Mouse (Mus musculus) heart, embryonic 15.5 days (tissue): ENCODE measurements around the gene Tapt1. TPM values are rescaled to one million over a fixed set of nuclear protein-coding genes. Genes with fewer than 3 reads are reported as not detected.
"Not testable (repeated sequence)": the region's sequence is repeated elsewhere in the genome, so short reads cannot be mapped to it uniquely, and the experiment has no call there.

ENCODE experiments used
- ATAC-seq: fragments of 200-750 bp; cut with Nextera tagmentation; replicated peaks from 2 replicates; pipeline ENCODE4 v1.8.0; 2017; ENCODE audit warnings: low read depth, moderate TSS enrichment; ENCODE audit not compliant: insufficient number of reproducible peaks, insufficient read depth, low FRiP score
- H3K27ac ChIP-seq: fragments of 300-500 bp; sonication (generic); 2 replicates; pipeline ENCODE4 v1.5.1; 2015; ENCODE audit warnings: mild to moderate bottlenecking, inconsistent platforms
- H3K27me3 ChIP-seq: fragments of 300-500 bp; sonication (generic); 2 replicates; pipeline ENCODE4 v1.6.1; 2015; ENCODE audit warnings: inconsistent platforms
- H3K36me3 ChIP-seq: fragments of 300-500 bp; sonication (generic); 2 replicates; pipeline ENCODE4 v1.6.1; 2015; ENCODE audit warnings: mild to moderate bottlenecking, inconsistent platforms
- H3K4me1 ChIP-seq: fragments of 300-500 bp; sonication (generic); replicated peaks from 2 replicates; pipeline ENCODE4 v1.6.1; 2015; ENCODE audit warnings: inconsistent platforms
- H3K4me2 ChIP-seq: fragments of 300-500 bp; sonication (generic); 2 replicates; pipeline ENCODE4 v1.6.1; 2015; ENCODE audit warnings: inconsistent platforms, mild to moderate bottlenecking, moderate library complexity
- H3K4me3 ChIP-seq: fragments of 300-500 bp; sonication (generic); 2 replicates; pipeline ENCODE4 v1.5.1; 2015; ENCODE audit warnings: mild to moderate bottlenecking, inconsistent platforms
- H3K9ac ChIP-seq: fragments of 300-500 bp; sonication (generic); 2 replicates; pipeline ENCODE4 v1.6.1; 2015; ENCODE audit warnings: mild to moderate bottlenecking, inconsistent platforms
- H3K9me3 ChIP-seq: fragments of 300-500 bp; sonication (generic); replicated peaks from 2 replicates; pipeline ENCODE4 v1.6.1; 2016; ENCODE audit warnings: inconsistent platforms
- WGBS: fragments of 180-500 bp; shearing (Covaris S2); methylation state at CpG from one replicate; pipeline ENCODE4 v1.1.7; 2015; ENCODE audit warnings: mixed read lengths; 5-methylcytosine and 5-hydroxymethylcytosine counted together
- polyA plus RNA-seq: library from polyadenylated mRNA; unstranded; fragments of >200 nt; fragmentation: Nextera tagmentation; extraction: Ambion mirVana; gene quantifications from 2 replicates; pipeline ENCODE4 v1.2.1, GENCODE M21; 2015

The Tapt1 gene
- 20.8 and 24.4 TPM in 2 replicates for polyA plus RNA-seq

- Histone ChIP-seq H3K4me1 (peaks cover 30% of the 10 kb centered on the region), H3K27me3 (no peaks in the 10 kb centered on the region), H3K9me3 (no peaks in the 10 kb centered on the region), H3K36me3 (no peaks in the 10 kb centered on the region), H3K4me2 (peak within 1 kb of the TSS; percentile 80), H3K9ac (peak within 1 kb of the TSS; percentile 93), H3K27ac (peak within 1 kb of the TSS; percentile 92), H3K4me3 (peak within 1 kb of the TSS; percentile 90)
- WGBS = 1% methylated on average over 58 of the region's 121 CpGs
- peak; percentile 95 for ATAC-seq
Measured at GRCm38 (mm10) chr5:44226521-44227461, at the start of gene Tapt1. Gene Tapt1 (minus strand): TSS chr5:44226626.

- 76% methylated on average over 4 of the region's 4 CpGs for WGBS
- Histone ChIP-seq H3K9ac (no peak overlapping the region), H3K4me3 (no peak overlapping the region), H3K4me1 (no peaks in the 10 kb centered on the region), H3K9me3 (no peaks in the 10 kb centered on the region), H3K4me2 (no peak overlapping the region), H3K27ac (no peak overlapping the region), H3K27me3 (no peaks in the 10 kb centered on the region), H3K36me3 (no peaks in the 10 kb centered on the region)
- ATAC-seq = no peak
Measured at GRCm38 (mm10) chr5:44271564-44271963, 45.1 kb upstream of the Tapt1 start.

DNA sequence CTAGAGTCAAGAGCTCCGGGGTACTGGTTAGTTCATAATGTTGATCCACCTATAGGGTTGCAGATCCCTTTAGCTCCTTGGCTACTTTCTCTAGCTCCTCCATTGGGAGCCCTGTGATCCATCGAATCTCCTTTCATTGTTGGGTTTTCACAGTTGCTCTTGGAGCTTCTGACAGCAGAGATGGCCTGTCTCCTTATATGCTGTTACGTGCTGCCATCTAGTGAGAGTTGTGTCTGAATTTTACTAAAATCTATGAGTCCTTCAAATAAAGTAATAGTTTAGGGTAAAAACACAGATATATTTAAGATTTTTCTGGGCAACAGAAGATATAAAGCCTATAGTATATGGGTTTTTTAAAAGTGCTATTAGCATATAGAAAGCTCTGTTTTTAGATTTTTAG is 42.1 kb upstream of the Tapt1 start:
- H3K4me1 ChIP-seq, H3K4me2 ChIP-seq, H3K9me3 ChIP-seq, ATAC-seq, H3K27ac ChIP-seq, H3K4me3 ChIP-seq, H3K27me3 ChIP-seq, H3K9ac ChIP-seq, H3K36me3 ChIP-seq: not testable (repeated sequence)
- WGBS = 45% methylated on average over 3 of the region's 3 CpGs

- Histone ChIP-seq H3K36me3 (no peaks in the 10 kb centered on the region), H3K27ac (no peak overlapping the region), H3K4me2 (no peak overlapping the region), H3K4me1 (no peaks in the 10 kb centered on the region), H3K9me3 (no peaks in the 10 kb centered on the region), H3K9ac (no peak overlapping the region), H3K4me3 (no peak overlapping the region), H3K27me3 (no peaks in the 10 kb centered on the region)
- no peak for ATAC-seq
- 74% methylated on average over 3 of the region's 5 CpGs for whole genome bisulfite sequencing
Measured at GRCm38 (mm10) chr5:44261691-44262090, 35.3 kb upstream of the Tapt1 start.

GRCm38 (mm10) chr5:44261172-44261571 is 34.7 kb upstream of the Tapt1 start:
- 43% methylated on average over 3 of the region's 3 CpGs for WGBS
- no peaks in the 10 kb centered on the region for H3K36me3 ChIP-seq
- no peaks in the 10 kb centered on the region for H3K4me1 ChIP-seq
- no peaks in the 10 kb centered on the region for H3K9me3 ChIP-seq
- H3K27me3 ChIP-seq = no peaks in the 10 kb centered on the region
- no peak overlapping the region for H3K4me2 ChIP-seq
- no peak overlapping the region for H3K27ac ChIP-seq
- H3K4me3 ChIP-seq = no peak overlapping the region
- no peak for ATAC-seq
- no peak overlapping the region for H3K9ac ChIP-seq

DNA sequence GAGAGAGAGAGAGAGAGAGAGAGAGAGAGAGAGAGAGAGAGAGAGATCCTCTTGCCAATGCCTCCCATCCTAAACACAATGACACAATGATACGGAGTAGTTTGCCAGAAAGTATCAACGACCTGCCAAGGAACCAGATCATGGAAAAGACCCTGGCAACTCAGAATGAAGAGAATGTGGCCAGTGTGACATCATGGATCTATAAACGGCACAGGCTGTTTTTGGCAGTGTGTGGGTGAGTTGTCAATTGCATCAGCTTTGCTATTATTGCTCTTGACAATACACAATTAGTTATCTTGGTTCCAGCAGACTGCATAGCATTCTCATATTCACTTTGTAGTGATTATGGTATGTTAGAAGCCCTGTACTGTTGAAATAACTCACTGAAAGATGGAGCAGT is 33.3 kb upstream of the Tapt1 start:
- H3K9ac ChIP-seq = no peak overlapping the region
- H3K27ac ChIP-seq = no peak overlapping the region
- H3K9me3 ChIP-seq = no peaks in the 10 kb centered on the region
- H3K36me3 ChIP-seq = no peaks in the 10 kb centered on the region
- WGBS = 40% methylated on average over 3 of the region's 3 CpGs
- H3K4me1 ChIP-seq = no peaks in the 10 kb centered on the region
- H3K4me2 ChIP-seq = no peak overlapping the region
- no peak for ATAC-seq
- H3K4me3 ChIP-seq = no peak overlapping the region
- H3K27me3 ChIP-seq = no peaks in the 10 kb centered on the region

DNA sequence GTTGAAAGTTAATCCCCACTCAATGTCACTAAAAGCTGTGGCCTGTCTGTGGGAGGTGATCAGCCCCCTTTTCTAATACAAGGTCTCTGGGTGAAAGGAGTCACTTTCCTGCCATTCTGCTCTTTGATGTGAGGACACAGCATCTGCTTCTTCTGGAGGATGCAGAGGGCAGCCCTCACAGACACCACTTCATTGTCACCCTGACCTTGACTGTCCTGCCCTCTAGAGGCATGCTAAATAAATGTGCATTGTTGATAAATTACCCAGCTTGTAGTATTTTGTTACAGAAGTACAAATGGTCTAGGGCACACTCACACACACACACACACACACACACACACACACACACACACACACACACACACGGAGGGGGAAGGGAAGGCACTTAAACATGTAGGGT is 31.7 kb upstream of the Tapt1 start:
- WGBS = 38% methylated on average over 1 of the region's 1 CpGs
- no peak for ATAC-seq

GRCm38 (mm10) chr5:44257401-44257800 is 31.0 kb upstream of the Tapt1 start:
- no peaks in the 10 kb centered on the region for H3K4me1 ChIP-seq
- no peak overlapping the region for H3K4me2 ChIP-seq
- H3K9me3 ChIP-seq = no peaks in the 10 kb centered on the region
- H3K27me3 ChIP-seq = no peaks in the 10 kb centered on the region
- no peak overlapping the region for H3K9ac ChIP-seq
- no peak overlapping the region for H3K27ac ChIP-seq
- H3K36me3 ChIP-seq = no peaks in the 10 kb centered on the region
- ATAC-seq = no peak
- WGBS = 83% methylated on average over 4 of the region's 4 CpGs
- H3K4me3 ChIP-seq = no peak overlapping the region

More for the DNA sequence above, 31.7 kb upstream of the Tapt1 start:
- no peaks in the 10 kb centered on the region for H3K4me1 ChIP-seq
- no peaks in the 10 kb centered on the region for H3K9me3 ChIP-seq
- no peaks in the 10 kb centered on the region for H3K27me3 ChIP-seq
- H3K4me3 ChIP-seq = no peak overlapping the region
- no peak overlapping the region for H3K9ac ChIP-seq
- no peak overlapping the region for H3K27ac ChIP-seq
- H3K36me3 ChIP-seq = no peaks in the 10 kb centered on the region
- no peak overlapping the region for H3K4me2 ChIP-seq

DNA sequence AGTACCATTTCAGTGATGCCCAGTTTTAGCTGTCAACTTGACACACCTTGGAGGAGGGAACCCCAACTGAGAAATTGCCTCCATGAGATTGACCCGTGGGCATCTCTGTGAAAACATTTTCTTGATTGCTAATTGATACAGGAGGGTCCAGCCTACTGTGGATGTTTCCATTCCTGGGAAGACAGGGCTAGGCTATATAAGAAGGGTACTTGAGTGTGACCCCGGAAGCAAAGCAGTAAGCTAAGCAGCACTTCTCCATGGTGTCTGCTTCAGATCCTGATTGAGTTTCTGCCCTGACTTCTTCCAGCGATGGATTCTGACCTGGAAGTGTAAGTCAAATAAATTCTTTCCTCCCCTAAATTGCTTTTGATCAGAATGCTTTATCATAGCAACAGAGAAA is 30.1 kb upstream of the Tapt1 start:
- ATAC-seq = no peak
- no peak overlapping the region for H3K4me3 ChIP-seq
- H3K27ac ChIP-seq = no peak overlapping the region
- no peaks in the 10 kb centered on the region for H3K4me1 ChIP-seq
- H3K9ac ChIP-seq = no peak overlapping the region
- no peaks in the 10 kb centered on the region for H3K9me3 ChIP-seq
- H3K4me2 ChIP-seq = no peak overlapping the region
- WGBS = 73% methylated on average over 3 of the region's 3 CpGs
- H3K36me3 ChIP-seq = no peaks in the 10 kb centered on the region
- no peaks in the 10 kb centered on the region for H3K27me3 ChIP-seq

GRCm38 (mm10) chr5:44255756-44256398 is 29.5 kb upstream of the Tapt1 start:
- no peaks in the 10 kb centered on the region for H3K9me3 ChIP-seq
- no peak overlapping the region for H3K9ac ChIP-seq
- ATAC-seq = no peak
- no peak overlapping the region for H3K4me2 ChIP-seq
- no peaks in the 10 kb centered on the region for H3K4me1 ChIP-seq
- H3K36me3 ChIP-seq = no peaks in the 10 kb centered on the region
- WGBS = 64% methylated on average over 7 of the region's 7 CpGs
- no peak overlapping the region for H3K27ac ChIP-seq
- H3K4me3 ChIP-seq = no peak overlapping the region
- no peaks in the 10 kb centered on the region for H3K27me3 ChIP-seq

DNA sequence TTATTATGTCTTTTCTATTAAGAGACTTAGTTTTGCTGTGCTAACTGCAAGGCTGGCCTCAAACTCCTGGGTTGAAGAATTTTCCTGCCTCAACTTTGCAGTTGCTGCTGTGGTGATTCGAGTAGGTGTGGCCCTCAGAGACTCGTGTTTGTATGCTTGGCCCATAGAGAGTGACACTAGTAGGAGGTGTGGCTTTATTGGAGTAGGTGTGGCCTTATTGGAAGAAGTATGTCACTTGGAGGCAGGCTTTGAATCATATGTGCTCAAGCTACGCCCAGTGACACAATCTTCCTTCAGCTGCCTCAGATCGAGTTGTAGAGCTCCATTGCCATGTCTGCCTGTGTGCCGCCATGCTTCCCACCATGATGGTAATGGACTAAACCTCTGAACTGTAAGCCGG is 27.0 kb upstream of the Tapt1 start:
- WGBS = 80% methylated on average over 6 of the region's 6 CpGs
- no peaks in the 10 kb centered on the region for H3K27me3 ChIP-seq
- H3K4me1 ChIP-seq = no peaks in the 10 kb centered on the region

More for the DNA sequence above, 27.0 kb upstream of the Tapt1 start:
- ATAC-seq = no peak
- Histone ChIP-seq H3K4me3 (no peak overlapping the region), H3K9ac (no peak overlapping the region), H3K27ac (no peak overlapping the region), H3K4me2 (no peak overlapping the region), H3K9me3 (no peaks in the 10 kb centered on the region), H3K36me3 (no peaks in the 10 kb centered on the region)
